In the genomic region with DNA sequence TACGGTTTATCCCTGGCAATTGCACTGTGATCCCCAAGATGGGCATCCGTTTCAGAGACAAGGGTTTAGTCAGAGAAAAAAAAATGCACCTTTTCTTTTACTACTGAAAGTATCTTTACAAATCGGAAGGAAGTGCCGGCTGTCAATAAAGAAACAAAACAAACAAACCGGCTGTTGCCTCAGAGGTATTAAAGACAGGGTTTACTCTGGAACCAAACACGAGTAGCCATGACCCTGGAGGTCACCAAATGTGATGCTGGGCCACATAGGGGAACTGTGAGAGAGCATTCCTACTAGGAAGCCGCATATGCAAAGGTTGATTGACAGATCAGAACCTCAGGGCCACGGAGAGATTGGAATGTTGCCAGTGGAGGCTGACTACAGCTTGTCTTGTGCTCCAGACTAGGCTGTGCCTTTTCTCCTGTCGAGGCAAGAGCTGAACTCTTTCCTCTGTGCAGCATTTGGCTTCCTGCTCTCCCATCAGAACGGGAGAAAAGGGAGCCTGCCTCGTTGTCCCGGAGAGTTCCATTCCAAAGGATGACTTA, we compare ENCODE assay signal across 24 mouse cellular contexts.
DNase-seq lines count a peak whose midpoint lies in the region; ATAC-seq lines count a peak whose summit lies in the region.
"Had no signal": no experiment of that assay in that cellular context is flagged by ENCODE, and none has a peak within 500 bp of the region (broad histone marks: within the 10 kb centered on the region; RNA-seq: fewer than 3 reads in every experiment).

No protein-coding gene starts in this region.

- no peak overlapping the region for H3K4me2 ChIP-seq in embryonic facial prominence, embryonic 11.5 days (ENCODE audit: low read depth, low read length)
- H3K4me2 ChIP-seq: forebrain, embryonic 13.5 days; midbrain, embryonic 11.5 days; stomach, embryonic 15.5 days had no signal

- 44% methylated on average over 12 of the region's 12 CpGs for WGBS in embryonic facial prominence, embryonic 11.5 days

- H3K9ac ChIP-seq in embryonic facial prominence, embryonic 11.5 days (replicated peaks; ENCODE audit: low read length) = no peak overlapping the region
- H3K9ac ChIP-seq: forebrain, embryonic 13.5 days; stomach, embryonic 15.5 days had no signal

- H3K9me3 ChIP-seq in embryonic facial prominence, embryonic 11.5 days (replicated peaks; ENCODE audit: control insufficient read depth, low read length) = no peaks in the 10 kb centered on the region
- H3K9me3 ChIP-seq: forebrain, embryonic 13.5 days; stomach, embryonic 15.5 days had no signal

- H3K27ac ChIP-seq in embryonic facial prominence, embryonic 11.5 days (replicated peaks; ENCODE audit: low read depth, low read length) = no peak overlapping the region
- H3K27ac ChIP-seq: forebrain, embryonic 13.5 days; macrophage; stomach, embryonic 15.5 days had no signal

- no peaks in the 10 kb centered on the region for H3K27me3 ChIP-seq in embryonic facial prominence, embryonic 11.5 days (ENCODE audit: control insufficient read depth, insufficient read depth, low read length)
- H3K27me3 ChIP-seq: forebrain, embryonic 13.5 days; Patski; stomach, embryonic 15.5 days had no signal

- no peak for ATAC-seq in embryonic facial prominence, embryonic 11.5 days (replicated peaks; ENCODE audit: insufficient number of reproducible peaks, low FRiP score, low TSS enrichment, low read depth)
- ATAC-seq in megakaryocyte-erythroid progenitor cell, adult 5-6 weeks (replicated peaks; ENCODE audit: low FRiP score, low TSS enrichment, poor library complexity, severe bottlenecking) = no peak
- ATAC-seq: forebrain, embryonic 13.5 days; Patski had no signal

- no peaks in the 10 kb centered on the region for H3K36me3 ChIP-seq in embryonic facial prominence, embryonic 11.5 days (replicated peaks; ENCODE audit: control insufficient read depth, insufficient read depth, low read depth, low read length)
- H3K36me3 ChIP-seq: stomach, embryonic 15.5 days had no signal

- no peaks in the 10 kb centered on the region for H3K4me1 ChIP-seq in embryonic facial prominence, embryonic 11.5 days (ENCODE audit: control insufficient read depth, insufficient read depth, low read length)
- H3K4me1 ChIP-seq: forebrain, embryonic 13.5 days; stomach, embryonic 15.5 days had no signal

- intact Hi-C loops in left cerebral cortex, postnatal 4 days (cut with DNase I) = no loop called here

- H3K4me3 ChIP-seq in embryonic facial prominence, embryonic 11.5 days (ENCODE audit: low read depth, low read length) = no peak overlapping the region
- H3K4me3 ChIP-seq: forebrain, embryonic 13.5 days; myocyte; stomach, embryonic 15.5 days had no signal

- DNase-seq in left cerebral cortex, postnatal 4 days = peak; percentile 8
- no peak for DNase-seq in left cerebral cortex, adult 11 months (ENCODE audit: low spot score)
- DNase-seq in ES-CJ7 (ENCODE audit: low read depth, low spot score) (peak; percentile 24), ZHBTc4 (ENCODE audit: low read depth, low spot score) (peak; percentile 44)
- DNase-seq in embryonic facial prominence, embryonic 11.5 days (ENCODE audit: low spot score) = peak; percentile 31
- DNase-seq in lung, postnatal 25 days (ENCODE audit: low spot score) = no peak
- DNase-seq: adrenal gland, postnatal 14 days; cerebellum, adult 11-12 months; gastrocnemius, postnatal 10 days; heart, adult 18-20 months; heart, postnatal 4 days; kidney, adult 18-20 months; kidney, postnatal 10 days; lung, adult 2 months; right cerebral cortex, postnatal 14 days; spleen, adult 18-20 months; thymus, adult 2 months had no signal

Comparison
In these comparisons a context has a peak if more than half of its experiments do, and no peak if none do; other contexts are left out.
1. DNase-seq: peak in left cerebral cortex, postnatal 4 days (single experiment), ES-CJ7 (single experiment), ZHBTc4 (single experiment) and embryonic facial prominence, embryonic 11.5 days (single experiment); none in left cerebral cortex, adult 11 months (single experiment) and lung, postnatal 25 days (single experiment).